Mouse (Mus musculus) liver, adult (tissue): ENCODE measurements at regions not wholly inside any gene's neighbourhood (a gene's known extent, or its start where the extent isn't known, plus 50 kb on each side); places are given as distances from the start of the nearest gene placed in this dataset.

ENCODE experiments used
- GATA4 ChIP-seq: IDR thresholded peaks from 2 replicates; pipeline ENCODE4 v1.6.1; 2014; ENCODE audit warnings: mild to moderate bottlenecking, low read length; ENCODE audit not compliant: insufficient replicate concordance

- no peak for TF ChIP-seq GATA4
Measured at GRCm38 (mm10) chr1:194089918-194090548, 528.0 kb upstream of the Plxna2 start.

GRCm38 (mm10) chr1:194058512-194058911 lies 559.5 kb upstream of the Plxna2 start:
- TF ChIP-seq GATA4, result no peak

GRCm38 (mm10) chr1:194056544-194056943 lies 561.5 kb upstream of the Plxna2 start:
- no peak for TF ChIP-seq GATA4

DNA sequence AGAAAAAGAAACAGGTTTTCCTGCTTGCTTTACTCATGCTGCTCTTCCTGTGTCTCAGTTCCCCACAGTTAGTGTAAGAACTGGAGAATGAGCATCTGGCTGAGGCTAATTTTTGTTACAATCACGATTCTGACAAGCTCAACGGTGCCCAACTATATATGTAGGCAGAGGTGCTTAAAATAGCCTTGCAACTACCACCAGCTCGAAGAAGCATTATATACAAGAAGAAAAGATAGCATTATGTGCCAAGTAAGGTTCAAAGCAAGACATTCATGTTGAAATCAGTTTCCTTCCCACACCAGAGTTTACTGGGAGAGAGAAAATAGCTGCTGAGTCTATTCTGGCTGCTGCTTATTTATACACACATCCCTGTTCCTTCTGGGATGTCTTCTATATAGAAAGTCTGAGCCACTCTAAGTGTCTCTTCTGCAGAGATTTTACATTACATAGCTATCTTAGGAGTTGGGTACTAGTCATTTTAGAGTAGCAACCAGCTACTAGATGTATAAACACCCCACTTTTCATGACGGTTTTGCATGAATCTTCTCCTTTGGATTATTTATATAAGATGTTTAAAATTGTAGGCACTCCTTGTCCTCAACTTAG lies 568.2 kb upstream of the Plxna2 start:
- TF ChIP-seq GATA4, result no peak

- TF ChIP-seq GATA4, result no peak
Measured at GRCm38 (mm10) chr1:194041393-194042352, 576.3 kb upstream of the Plxna2 start.

DNA sequence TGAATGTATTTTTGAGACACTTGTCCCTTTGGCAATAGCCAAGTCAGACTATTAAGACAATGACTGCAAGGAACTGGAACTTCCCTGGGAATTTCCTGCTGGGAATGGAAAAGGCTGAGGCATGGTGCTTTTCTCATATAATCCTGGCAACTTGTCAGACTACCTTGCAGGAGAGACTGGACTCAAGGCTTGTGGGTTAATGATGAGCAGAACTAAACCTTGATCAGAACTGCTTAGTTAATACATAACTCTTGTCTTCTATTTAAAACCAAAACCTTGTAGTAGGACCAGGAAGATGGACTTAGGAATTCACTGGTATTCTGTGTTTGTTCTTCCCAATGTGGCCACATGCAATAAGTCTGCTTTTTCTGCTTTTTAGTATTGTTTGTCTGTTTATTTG lies 579.3 kb upstream of the Plxna2 start:
- TF ChIP-seq GATA4, result no peak

GRCm38 (mm10) chr1:194034199-194034883 lies 583.7 kb upstream of the Plxna2 start:
- no peak for TF ChIP-seq GATA4

GRCm38 (mm10) chr1:194032603-194033002 lies 585.4 kb upstream of the Plxna2 start:
- no peak for TF ChIP-seq GATA4

DNA sequence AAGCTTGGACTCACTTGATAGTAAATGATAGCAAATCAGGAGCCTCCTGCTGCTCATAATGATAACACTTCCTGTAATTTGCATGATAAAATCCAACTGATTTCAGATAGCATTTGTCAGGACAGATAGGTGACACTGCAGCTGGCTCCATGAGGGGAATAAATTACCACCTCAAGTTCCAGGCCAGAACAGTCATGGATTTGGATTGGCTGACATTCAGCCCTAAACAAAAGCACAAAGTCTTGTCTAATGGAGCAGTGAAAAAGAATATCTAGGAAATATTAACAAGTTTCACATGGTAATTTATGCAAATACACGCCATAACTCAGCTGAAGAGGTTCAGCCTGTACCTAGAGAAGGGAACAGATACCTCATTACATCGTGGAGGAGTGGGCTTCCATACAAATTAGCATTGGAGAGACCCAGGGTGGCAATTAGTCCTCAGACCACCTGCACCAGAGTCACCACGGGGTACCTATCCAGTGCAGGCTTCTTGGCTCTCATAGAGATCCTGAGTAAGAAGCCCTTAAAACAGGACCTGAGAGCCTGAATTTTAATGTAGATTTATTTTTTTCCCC lies 587.3 kb upstream of the Plxna2 start:
- TF ChIP-seq GATA4, result no peak

GRCm38 (mm10) chr1:194026958-194027692 lies 590.9 kb upstream of the Plxna2 start:
- TF ChIP-seq GATA4, result no peak

GRCm38 (mm10) chr1:194026213-194026612 lies 591.8 kb upstream of the Plxna2 start:
- no peak for TF ChIP-seq GATA4

DNA sequence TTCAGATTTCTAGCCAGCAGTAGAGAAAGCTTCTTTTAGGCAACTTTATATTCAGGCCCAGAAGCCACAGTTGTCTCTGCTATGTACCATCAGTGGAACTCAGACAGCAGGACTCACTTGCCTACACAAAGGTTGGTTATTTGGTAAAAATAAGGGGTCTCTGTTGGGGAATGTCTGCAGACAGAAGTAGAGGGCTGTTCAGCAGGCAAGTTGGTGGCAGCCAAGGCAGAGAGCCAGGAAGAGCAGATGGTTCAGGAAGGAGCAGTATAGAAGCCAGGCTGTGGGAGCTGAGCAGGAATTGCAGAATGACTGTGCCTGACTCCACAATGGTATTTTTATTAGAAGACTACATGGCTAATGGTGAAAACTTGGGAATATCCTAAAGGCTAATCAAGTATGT lies 598.7 kb upstream of the Plxna2 start:
- TF ChIP-seq GATA4, result no peak

DNA sequence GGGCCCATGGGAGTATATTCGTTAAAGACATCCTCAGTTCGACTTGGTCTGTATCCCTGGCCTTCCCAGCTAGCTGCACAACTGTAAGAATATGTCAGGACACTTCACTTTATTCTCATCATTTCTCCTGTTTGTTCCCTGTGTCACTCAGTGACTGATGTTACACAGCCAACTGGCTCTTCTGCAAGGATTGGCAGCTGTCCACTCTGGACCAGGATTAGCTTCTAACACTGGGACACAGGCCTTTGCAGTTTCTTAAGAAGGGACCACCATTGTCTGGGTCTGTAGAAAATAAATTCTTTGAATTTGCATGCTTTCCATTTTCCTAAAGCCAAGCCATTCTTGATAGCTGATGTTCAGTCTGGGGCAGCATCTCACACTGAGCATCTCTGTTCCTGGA lies 622.1 kb upstream of the Camk1g start:
- no peak for TF ChIP-seq GATA4

GRCm38 (mm10) chr1:193989956-193990675 lies 620.0 kb upstream of the Camk1g start:
- TF ChIP-seq GATA4, result no peak
